Mouse (Mus musculus) heart, adult 2 months (tissue): Measurements from ENCODE around the gene H2-T23. TPM values are rescaled to one million over a fixed set of nuclear protein-coding genes. Genes with fewer than 3 reads are reported as not detected.
"Not testable (repeated sequence)": the region's sequence is repeated elsewhere in the genome, so short reads cannot be mapped to it uniquely, and the experiment has no call there.

ENCODE experiments used
- DNase-seq, 2 experiments: peaks; one replicate each; pipeline ENCODE4 v3.0.0; 2021
- H3K27ac ChIP-seq: fragments of 200-600 bp; 2 replicates; pipeline ENCODE4 v1.8.1; 2022
- H3K27me3 ChIP-seq: fragments of 200-500 bp; 2 replicates; pipeline ENCODE4 v1.6.1; 2012; ENCODE audit warnings: mild to moderate bottlenecking, low read length, inconsistent platforms, mixed read lengths; ENCODE audit not compliant: control insufficient read depth, insufficient read depth
- H3K36me3 ChIP-seq: fragments of 200-500 bp; 2 replicates; pipeline ENCODE4 v1.6.1; 2012; ENCODE audit warnings: low read length, inconsistent platforms; ENCODE audit not compliant: control insufficient read depth, insufficient read depth
- H3K4me1 ChIP-seq: fragments of 200-500 bp; 2 replicates; pipeline ENCODE4 v1.6.1; 2011; ENCODE audit warnings: low read length; ENCODE audit not compliant: control insufficient read depth, insufficient read depth
- H3K4me3 ChIP-seq: fragments of 200-600 bp; 2 replicates; pipeline ENCODE4 v1.8.1; 2022
- H3K79me2 ChIP-seq: fragments of 200-500 bp; replicated peaks from 2 replicates; pipeline ENCODE4 v1.6.1; 2012; ENCODE audit warnings: mild to moderate bottlenecking, inconsistent platforms, low read length, moderate library complexity, mixed read lengths; ENCODE audit not compliant: control insufficient read depth, insufficient read depth
- H3K9ac ChIP-seq: fragments of 200-500 bp; 2 replicates; pipeline ENCODE4 v1.6.1; 2012; ENCODE audit warnings: low read depth, mild to moderate bottlenecking, control low read depth, inconsistent platforms, low read length, mixed read lengths
- CTCF ChIP-seq: fragments of 200-600 bp; IDR thresholded peaks from 2 replicates; pipeline ENCODE4 v1.8.1; 2022; ENCODE audit warnings: antibody characterized with exemption, mild to moderate bottlenecking, moderate library complexity
- EP300 ChIP-seq: fragments of 200-500 bp; IDR thresholded peaks from 2 replicates; pipeline ENCODE4 v1.6.1; 2011; ENCODE audit warnings: low read depth, low read length, control low read depth; ENCODE audit not compliant: insufficient read depth
- POLR2A ChIP-seq: fragments of 200-500 bp; IDR thresholded peaks from 2 replicates; pipeline ENCODE4 v1.6.1; 2011; ENCODE audit warnings: mild to moderate bottlenecking, low read depth, low read length, control low read depth; ENCODE audit not compliant: insufficient read depth
- WGBS: fragments of 180-500 bp; shearing (Covaris S2); methylation state at CpG from one replicate; pipeline ENCODE4 v1.1.7; 2018; 5-methylcytosine and 5-hydroxymethylcytosine counted together
- intact Hi-C: fragments of 180-260 bp; cut with DNase I; formaldehyde crosslinking; loops from one replicate; pipeline ENCODE4 v1.15.1; 2025
- long read RNA-seq: library from polyadenylated mRNA; stranded (forward); transcript quantifications from one replicate; pipeline ENCODE4 v2.0.0, GENCODE M21; 2021
- polyA plus RNA-seq: library from polyadenylated mRNA; depleted of rRNA; stranded (reverse); fragments of >200 nt; gene quantifications from 2 replicates; pipeline ENCODE4 v1.2.3, GENCODE M21; 2012; rRNA removed
- total RNA-seq, 2 experiments: library from RNA; stranded (reverse); gene quantifications; 2 replicates each; pipeline ENCODE4 v1.2.3; 2021

The H2-T23 gene
- total RNA-seq (10 to 100 TPM; 27.3 to 34.1 TPM), polyA plus RNA-seq (43.4 and 46.4 TPM in 2 replicates)
- long read RNA-seq, transcript H2-T23-201 (7 exons, 1,472 nt) = major isoform, 13 of 19 reads
- long read RNA-seq, partial matches to known transcripts = 4 of 19 reads
- long read RNA-seq, other reads (novel, unspliced or antisense) = 2 of 19 reads

DNA sequence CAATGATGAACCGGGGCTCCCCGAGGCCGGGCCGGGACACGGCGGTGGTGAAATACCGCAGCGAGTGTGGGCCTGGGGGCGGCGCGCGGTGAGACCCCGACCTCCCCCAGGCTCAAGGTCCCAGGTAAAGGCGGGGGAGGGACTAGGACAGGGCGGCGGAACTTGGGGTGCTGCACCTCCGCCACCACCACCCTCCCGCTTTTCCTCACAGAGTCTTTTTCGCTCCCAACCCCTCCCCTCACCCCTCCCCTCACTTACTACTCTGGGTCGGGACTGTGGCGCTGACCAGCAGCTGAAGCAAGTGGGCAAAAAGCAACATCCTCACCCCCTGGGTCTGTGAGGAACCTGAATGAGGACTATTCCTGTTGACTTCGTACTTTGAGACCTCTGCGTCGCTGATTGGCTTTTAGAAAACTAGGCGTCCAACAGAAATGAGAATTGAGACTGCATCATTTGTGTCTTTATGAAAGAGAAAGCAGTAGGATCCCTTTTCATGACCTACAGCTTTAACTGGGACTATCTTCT lies at the start of gene H2-T23:
Gene H2-T23 (minus strand): TSS at position 505 of the 525 bp plus-strand sequence.
- Histone ChIP-seq H3K4me3 (peak within 1 kb of the TSS; percentile 67), H3K9ac (peak within 1 kb of the TSS; percentile 92), H3K27ac (peak within 1 kb of the TSS; percentile 88)
- DNase-seq = peak in 1 of 2 experiments; percentile 74
- not testable (repeated sequence) for H3K36me3 ChIP-seq, H3K4me1 ChIP-seq, H3K79me2 ChIP-seq, H3K27me3 ChIP-seq
- WGBS = under 1% methylated on average over 25 of the region's 25 CpGs
- peak; percentile 89 for TF ChIP-seq POLR2A
- intact Hi-C loops = loop anchor here (1.0 kb wide), 1 partner anchor 35 kb away; no protein-coding TSS in a partner anchor

DNA sequence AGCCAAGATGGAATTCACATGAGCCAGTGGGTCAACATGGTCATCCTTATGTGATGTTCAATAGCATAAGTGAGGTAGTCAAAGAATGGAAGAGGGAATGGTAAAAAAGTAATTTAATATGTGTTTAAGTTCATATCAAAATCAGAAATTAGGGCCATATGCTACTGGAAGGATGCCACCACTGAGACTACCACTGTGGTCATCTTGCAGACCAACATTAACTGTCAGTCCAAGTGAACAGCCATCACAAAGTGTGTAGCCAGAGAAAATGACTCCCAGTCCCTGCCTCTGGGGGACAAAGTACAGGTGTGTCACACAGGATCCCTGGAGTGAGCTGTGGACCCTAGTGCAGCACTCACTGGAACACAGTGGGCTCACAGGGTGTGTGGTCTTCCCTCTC lies 49.2 kb upstream of the H2-T23 start:
- H3K36me3 ChIP-seq, H3K27me3 ChIP-seq, H3K4me1 ChIP-seq, H3K79me2 ChIP-seq, H3K27ac ChIP-seq, DNase-seq, H3K4me3 ChIP-seq, H3K9ac ChIP-seq: not testable (repeated sequence)
- intact Hi-C loops = loop anchor here (5.0 kb wide), 1 partner anchor 105 kb away; no protein-coding TSS in a partner anchor

DNA sequence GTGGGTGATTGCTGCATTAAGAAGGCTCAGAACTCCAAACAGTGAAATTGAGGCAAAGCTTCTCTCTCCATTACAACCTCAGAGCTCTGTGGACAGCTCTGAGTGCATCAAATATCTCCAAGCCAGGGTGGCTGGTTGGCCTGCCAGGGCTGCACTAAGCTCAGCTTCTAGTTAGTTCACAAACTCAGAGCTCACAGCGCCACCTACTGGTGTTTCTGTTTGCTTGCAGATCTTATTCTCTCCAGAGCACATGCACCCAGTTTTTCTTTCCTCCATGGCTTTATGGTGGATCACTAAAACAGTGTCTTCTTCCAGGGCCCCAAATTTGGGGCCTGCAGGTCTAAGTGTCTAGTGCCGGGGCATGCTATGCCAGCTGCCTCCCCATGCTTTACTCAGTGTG lies 28.2 kb upstream of the H2-T23 start:
- no peaks in the 10 kb centered on the region for H3K79me2 ChIP-seq
- H3K4me1 ChIP-seq = no peaks in the 10 kb centered on the region
- 12% methylated on average over 2 of the region's 2 CpGs for WGBS
- DNase-seq = peak; percentile 80 to 81
- H3K4me3 ChIP-seq = no peak overlapping the region
- H3K27me3 ChIP-seq = no peaks in the 10 kb centered on the region
- peak; percentile 89 for TF ChIP-seq CTCF
- 0 out of 2 replicates have a peak, but pooled peaks have one; percentile 35 for TF ChIP-seq EP300
- no peak for TF ChIP-seq POLR2A
- intact Hi-C loops = loop anchor here (10.0 kb wide), 3 partner anchors 74 to 134 kb away; partner anchors contain the start of gene H2-T3
- no peak overlapping the region for H3K27ac ChIP-seq
- H3K9ac ChIP-seq = no peak overlapping the region
- no peaks in the 10 kb centered on the region for H3K36me3 ChIP-seq

DNA sequence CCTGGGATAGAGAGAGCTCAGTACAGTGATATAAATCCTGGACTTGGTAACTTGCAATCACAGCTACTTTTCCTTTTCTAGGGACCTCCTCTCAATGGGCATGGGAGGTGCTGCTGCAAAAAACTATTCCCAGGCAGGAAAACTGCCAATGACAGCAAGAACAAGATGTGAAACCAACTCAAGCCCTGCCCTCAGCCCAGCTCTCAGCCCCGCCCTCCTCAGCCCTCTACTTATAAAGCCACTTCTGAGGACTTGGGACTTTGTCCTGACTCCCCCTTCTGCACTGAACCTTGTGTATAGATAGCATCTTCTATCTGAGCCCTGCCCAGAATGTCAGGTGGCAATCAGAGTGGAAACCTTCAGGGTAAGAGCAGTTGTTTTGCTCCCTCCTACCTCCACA lies 25.7 kb upstream of the H2-T23 start, which contains the start of gene Gm11127:
Gene Gm11127 (minus strand): TSS at position 10 of the 400 bp plus-strand sequence.
- H3K79me2 ChIP-seq, H3K4me1 ChIP-seq, intact Hi-C loops, H3K4me3 ChIP-seq, H3K36me3 ChIP-seq, H3K9ac ChIP-seq, H3K27me3 ChIP-seq, H3K27ac ChIP-seq, DNase-seq: not testable (repeated sequence)
- WGBS = 53% methylated on average over 1 of the region's 1 CpGs

DNA sequence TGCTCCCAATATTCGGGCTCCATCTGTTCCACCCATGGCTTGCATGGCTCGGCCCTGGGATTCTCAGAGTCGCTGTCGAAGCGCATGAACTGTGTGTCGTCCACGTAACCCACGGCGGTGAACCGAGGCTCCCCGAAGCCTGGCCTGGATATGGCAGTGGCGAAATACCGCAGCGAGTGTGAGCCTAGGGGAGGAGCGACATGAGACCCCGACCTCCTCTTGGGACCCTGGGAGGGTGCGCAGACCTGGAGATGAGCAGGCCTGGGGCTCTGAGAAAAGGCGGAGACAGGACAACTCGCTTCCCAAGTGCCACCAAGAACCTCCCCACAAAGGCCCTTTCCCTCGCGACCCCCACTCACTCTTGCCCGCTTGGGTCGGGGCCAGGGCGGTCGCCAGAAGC lies 25.3 kb upstream of the H2-T23 start:
- 86% methylated on average over 25 of the region's 25 CpGs for WGBS
- H3K9ac ChIP-seq, H3K4me3 ChIP-seq, H3K36me3 ChIP-seq, intact Hi-C loops, H3K79me2 ChIP-seq, H3K4me1 ChIP-seq, DNase-seq, H3K27ac ChIP-seq, H3K27me3 ChIP-seq: not testable (repeated sequence)

DNA sequence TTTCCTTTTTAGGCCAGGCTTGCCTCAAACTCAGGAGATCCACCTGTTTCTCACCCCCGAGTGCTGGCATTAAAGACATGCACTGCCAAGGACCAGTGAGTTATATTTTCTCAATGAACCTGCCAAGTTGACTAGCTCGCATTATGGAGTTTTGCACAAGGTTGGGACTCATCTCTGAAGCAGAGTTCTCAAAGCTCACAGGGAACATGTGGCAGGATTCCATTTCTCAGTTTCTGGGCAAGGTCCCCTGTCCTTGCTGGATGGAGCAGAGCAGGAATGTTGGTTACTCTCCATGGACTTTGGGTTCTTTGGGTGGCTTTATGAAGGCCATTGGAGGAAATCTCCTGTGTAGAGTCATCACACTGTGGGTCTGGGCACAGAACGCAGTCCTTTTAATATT lies 10.6 kb upstream of the H2-T23 start:
- Histone ChIP-seq H3K79me2 (no peaks in the 10 kb centered on the region), H3K27me3 (no peaks in the 10 kb centered on the region), H3K36me3 (no peaks in the 10 kb centered on the region), H3K4me1 (peaks cover 6% of the 10 kb centered on the region), H3K9ac (peak overlapping the region; percentile 57), H3K4me3 (peak overlapping the region; percentile 60), H3K27ac (peak overlapping the region; percentile 85)
- DNase-seq = no peak
- WGBS = 60% methylated on average over 3 of the region's 3 CpGs
- intact Hi-C loops = loop anchor here (10.0 kb wide), 1 partner anchor 218 kb away; the partner anchor contains the start of genes Flot1 and Ier3
- TF ChIP-seq EP300 (no peak), CTCF (no peak), POLR2A (no peak)
